Mouse (Mus musculus) splenic B cell, adult 2 months (primary cell): ENCODE results near the gene Prrg2.
A peak's percentile ranks its signal among the peaks of the same experiment; 100 is the strongest.

Experiments
- DNase-seq: peaks from one replicate; pipeline ENCODE4 v3.0.0-alpha.2; 2011; ENCODE audit warnings: low read depth, low spot score
- H3K27me3 ChIP-seq: 2 replicates; pipeline ENCODE4 v1.6.1; 2012; ENCODE audit warnings: mild to moderate bottlenecking, low read length, moderate library complexity, mixed read lengths; ENCODE audit not compliant: control insufficient read depth, poor library complexity, insufficient read depth, severe bottlenecking
- H3K36me3 ChIP-seq: 2 replicates; pipeline ENCODE4 v1.6.1; 2012; ENCODE audit warnings: mild to moderate bottlenecking, low read length, moderate library complexity, mixed read lengths; ENCODE audit not compliant: control insufficient read depth, poor library complexity, insufficient read depth, severe bottlenecking

The Prrg2 gene

DNA sequence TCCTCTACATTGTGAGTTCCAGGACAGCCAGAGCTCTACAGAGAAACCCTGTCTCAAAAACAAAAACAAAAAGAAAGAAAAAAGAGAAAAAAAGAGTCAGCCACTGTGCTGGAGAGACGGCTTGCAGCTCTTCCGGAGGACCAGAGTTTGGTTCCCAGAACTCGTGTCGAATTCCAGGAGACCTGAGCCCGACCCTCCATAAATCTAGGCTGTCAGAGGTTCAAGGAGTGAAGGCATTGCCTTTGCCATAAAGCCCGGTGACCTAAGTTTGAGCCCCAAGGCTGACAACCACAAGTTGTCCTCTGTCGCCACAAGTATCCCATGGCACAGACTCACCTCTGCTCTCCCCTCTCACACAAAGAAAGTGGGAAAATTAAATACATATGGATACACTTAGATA lies 31.6 kb upstream of the Prrg2 start:
- Histone ChIP-seq H3K36me3 (no peaks in the 10 kb centered on the region), H3K27me3 (no peaks in the 10 kb centered on the region)
- DNase-seq = no peak

DNA sequence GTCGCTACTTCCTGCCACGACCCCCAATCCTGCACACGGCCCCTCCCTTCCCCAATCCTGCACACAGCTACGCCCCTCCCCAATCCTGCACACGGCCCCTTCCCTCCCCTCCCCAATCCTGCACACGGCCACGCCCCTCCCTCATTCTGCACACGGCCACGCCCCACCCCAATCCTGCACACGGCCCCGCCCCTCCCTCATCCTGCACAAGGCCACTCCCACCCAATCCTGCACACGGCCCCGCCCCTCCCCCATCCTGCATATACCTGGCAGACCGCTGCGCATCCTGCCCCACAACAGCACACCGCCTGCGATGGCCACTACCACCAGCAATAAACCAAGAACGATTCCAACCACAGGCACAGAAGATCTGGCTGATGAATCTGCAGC lies 31.0 kb upstream of the Prrg2 start:
- H3K36me3 ChIP-seq = no peaks in the 10 kb centered on the region
- DNase-seq = no peak

DNA sequence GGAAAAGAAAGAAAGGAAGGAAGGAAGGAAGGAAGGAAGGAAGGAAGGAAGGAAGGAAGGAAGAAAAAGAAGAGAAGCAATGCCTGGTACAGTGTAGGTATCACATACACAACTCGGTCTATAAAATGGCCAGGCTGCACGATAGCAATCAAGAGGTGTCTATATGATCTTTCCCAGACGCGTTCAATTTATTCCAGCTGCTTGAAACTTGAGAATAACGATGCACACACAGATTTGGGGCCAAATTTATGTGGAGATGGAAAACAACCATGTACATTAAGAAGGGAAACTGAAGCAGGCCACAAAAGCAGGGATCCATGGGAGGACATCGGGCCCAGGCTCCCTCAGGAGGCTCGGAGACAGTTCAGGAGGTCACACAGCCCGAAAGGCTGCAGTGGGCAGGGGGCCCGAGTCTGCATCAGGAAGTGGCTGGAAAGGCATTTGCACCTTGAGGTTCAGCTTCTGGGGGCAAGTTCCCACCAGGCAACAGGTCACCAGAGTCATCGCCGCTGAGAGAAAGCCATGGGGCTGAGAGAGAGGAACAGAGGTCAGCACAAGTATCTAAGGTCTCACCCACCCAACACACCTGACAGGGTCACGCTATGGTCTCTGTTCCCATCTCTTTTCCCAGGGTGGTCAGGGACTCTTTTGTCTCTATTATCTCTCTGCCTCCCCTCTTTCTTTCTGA lies 30.5 kb upstream of the Prrg2 start:
- DNase-seq = no peak
- Histone ChIP-seq H3K36me3 (no peaks in the 10 kb centered on the region), H3K27me3 (no peaks in the 10 kb centered on the region)

More for the DNA sequence above, 31.0 kb upstream of the Prrg2 start:
- H3K27me3 ChIP-seq = no peaks in the 10 kb centered on the region

- peak; percentile 40 for DNase-seq
These were observed 29.6 kb upstream of the Prrg2 start, which contains the start of gene Rcn3 for GRCm38 (mm10) chr7:45092048-45092447. Gene Rcn3 (minus strand): TSS chr7:45092221.

DNA sequence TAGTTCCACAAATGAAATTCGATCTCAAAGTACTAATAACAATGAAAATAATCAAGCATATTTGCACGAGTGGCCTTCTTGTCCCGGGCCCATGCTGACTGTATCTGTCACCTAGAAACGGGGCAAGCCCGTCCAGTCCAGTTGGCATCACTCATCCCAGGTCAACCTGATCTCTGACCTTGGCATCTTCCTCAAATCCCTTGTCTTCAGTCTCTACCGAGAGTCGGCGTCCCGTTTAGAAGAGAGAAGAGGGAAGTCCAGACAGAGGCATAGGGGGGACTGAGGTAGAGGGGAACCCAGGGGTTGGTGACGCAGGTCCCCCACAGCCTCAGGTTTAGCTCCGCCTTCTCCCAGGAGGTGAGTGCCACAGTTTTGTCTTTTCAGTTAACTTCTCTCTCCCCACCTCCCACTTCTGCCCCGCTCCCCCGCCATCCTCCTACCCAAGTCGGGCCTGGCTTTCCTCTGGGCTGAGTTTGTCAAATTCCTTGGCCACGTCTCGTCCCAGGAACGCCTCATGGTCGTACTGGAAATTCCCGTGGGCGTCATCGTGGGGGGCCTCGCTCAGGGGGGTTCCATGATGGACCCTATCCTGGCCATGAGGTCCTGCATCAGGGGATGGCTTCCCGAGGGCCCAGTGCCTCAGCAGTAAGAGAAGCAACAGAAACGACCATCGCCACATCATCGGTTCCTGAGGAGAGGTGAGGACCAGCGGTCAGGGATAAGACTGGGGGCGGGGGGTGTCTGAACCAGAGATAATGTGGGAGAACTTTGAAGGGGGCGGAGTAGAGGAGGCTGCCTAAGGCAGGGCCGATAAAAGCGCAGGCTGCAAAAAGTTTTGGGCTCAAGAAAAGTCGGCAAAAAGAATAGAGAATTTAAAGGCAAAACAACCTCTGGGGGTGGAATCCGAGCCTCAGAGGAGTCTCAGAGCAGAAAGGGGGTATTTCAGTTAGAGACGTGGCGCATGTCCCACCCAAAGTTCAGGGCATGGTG lies 28.8 kb upstream of the Prrg2 start:
- peak; percentile 64 for DNase-seq
- H3K27me3 ChIP-seq = no peaks in the 10 kb centered on the region
- H3K36me3 ChIP-seq = no peaks in the 10 kb centered on the region

More at GRCm38 (mm10) chr7:45092048-45092447, 29.6 kb upstream of the Prrg2 start, which contains the start of gene Rcn3:
- no peaks in the 10 kb centered on the region for H3K36me3 ChIP-seq
- H3K27me3 ChIP-seq = no peaks in the 10 kb centered on the region

GRCm38 (mm10) chr7:45090251-45090977 lies 27.9 kb upstream of the Prrg2 start:
- no peaks in the 10 kb centered on the region for H3K27me3 ChIP-seq
- DNase-seq = peak; percentile 50
- H3K36me3 ChIP-seq = no peaks in the 10 kb centered on the region

GRCm38 (mm10) chr7:45088597-45088996 lies 26.1 kb upstream of the Prrg2 start:
- H3K27me3 ChIP-seq = no peaks in the 10 kb centered on the region
- DNase-seq = no peak
- H3K36me3 ChIP-seq = no peaks in the 10 kb centered on the region

GRCm38 (mm10) chr7:45086084-45086483 lies 23.6 kb upstream of the Prrg2 start:
- no peaks in the 10 kb centered on the region for H3K36me3 ChIP-seq
- H3K27me3 ChIP-seq = no peaks in the 10 kb centered on the region
- DNase-seq = no peak

DNA sequence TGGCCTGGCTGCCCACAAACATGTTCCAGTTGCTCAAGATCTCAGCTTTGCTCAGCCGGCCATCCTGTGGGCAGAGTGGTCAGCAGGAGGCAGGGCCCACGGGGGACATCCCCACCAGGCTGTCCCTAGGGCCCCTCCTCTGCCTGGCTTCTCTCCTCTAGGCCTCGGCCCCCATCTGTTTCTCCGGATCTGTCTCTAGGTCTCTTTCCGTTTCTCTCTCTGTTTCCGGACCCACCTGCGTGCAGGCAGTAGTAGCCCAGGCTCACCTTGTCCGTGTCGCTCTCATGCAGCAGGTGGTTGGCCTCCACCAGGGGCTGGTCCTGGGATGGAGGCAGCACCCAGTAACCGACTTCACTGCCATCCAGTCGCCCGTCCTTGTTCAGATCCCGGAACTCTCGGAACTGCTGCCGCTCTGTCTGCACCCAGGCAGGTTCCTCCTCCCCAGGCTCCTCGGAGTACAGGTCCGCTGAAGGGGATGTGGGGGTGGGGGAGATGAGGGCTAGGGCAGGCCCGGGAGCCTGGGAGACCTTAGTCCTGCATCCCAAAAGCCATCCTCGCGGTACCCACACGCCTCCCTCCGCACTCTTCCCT lies 20.9 kb upstream of the Prrg2 start:
- H3K27me3 ChIP-seq = no peaks in the 10 kb centered on the region
- DNase-seq = no peak
- H3K36me3 ChIP-seq = no peaks in the 10 kb centered on the region

DNA sequence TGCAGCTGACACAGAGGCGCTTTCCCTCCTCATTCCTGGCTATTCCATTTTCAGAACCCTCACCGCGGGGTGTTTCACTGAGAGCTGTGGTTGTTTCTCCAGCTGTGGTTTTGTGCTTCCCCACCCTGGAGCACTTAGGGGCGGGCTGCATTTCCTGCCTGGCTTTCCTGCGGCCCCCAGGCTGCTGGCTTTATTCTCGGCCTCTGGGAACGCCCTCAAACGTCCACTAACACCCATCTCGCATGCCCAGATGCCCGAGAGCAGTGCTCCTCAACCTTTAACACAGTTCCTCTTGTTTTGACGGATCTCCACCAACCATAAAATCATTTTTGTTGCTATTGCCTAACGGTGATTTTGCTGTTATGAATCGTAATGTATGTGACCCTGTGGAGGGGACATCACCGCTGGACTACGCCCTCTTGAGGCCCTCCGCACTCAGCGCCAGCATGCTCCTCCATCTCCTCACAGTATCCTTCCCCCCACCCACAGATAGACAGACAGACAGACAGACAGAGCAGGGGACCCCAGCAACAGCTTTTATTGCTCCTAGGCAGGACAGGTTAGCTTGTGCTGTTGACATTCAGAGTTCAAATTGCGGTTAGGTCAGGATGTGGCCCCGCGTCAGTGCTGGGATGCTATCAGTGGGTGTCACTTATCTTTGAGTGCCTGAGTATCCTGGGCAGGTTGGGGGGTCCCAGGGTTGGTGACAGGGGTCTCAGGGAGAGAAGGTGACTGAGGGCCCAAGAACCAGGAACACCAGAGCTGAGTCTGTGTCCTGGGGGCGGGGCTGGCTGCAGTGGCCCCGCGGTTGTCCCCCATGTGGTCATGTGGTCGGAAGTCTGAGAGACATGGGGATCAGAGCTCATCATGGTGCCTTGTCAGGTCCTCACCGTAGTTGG lies 20.2 kb upstream of the Prrg2 start:
- DNase-seq = peak; percentile 63
- Histone ChIP-seq H3K27me3 (no peaks in the 10 kb centered on the region), H3K36me3 (no peaks in the 10 kb centered on the region)

- H3K27me3 ChIP-seq = no peaks in the 10 kb centered on the region
- DNase-seq = no peak
- H3K36me3 ChIP-seq = peaks cover 9% of the 10 kb centered on the region
These were observed 18.5 kb upstream of the Prrg2 start for GRCm38 (mm10) chr7:45081016-45081415.

DNA sequence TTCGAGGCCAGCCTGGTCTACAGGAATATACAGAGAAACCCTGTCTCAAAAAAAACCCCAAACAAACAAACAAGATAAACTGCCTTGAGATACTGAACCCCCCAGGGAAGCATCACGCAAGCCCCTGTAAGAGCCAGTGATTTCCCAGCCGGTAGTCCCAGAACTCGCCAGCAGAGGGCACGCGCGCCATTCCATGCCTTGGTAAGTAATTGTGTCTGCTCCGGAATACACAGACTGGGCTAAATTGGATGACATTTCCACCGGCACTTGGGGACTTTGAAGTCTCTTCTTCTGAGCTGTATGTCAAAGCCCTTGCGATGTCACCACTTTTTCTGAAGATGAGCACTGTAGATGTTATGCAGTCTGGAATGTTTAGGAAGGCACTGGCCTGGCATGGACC lies 17.4 kb upstream of the Prrg2 start:
- DNase-seq = peak; percentile 93
- H3K36me3 ChIP-seq = peaks cover 9% of the 10 kb centered on the region
- H3K27me3 ChIP-seq = no peaks in the 10 kb centered on the region

DNA sequence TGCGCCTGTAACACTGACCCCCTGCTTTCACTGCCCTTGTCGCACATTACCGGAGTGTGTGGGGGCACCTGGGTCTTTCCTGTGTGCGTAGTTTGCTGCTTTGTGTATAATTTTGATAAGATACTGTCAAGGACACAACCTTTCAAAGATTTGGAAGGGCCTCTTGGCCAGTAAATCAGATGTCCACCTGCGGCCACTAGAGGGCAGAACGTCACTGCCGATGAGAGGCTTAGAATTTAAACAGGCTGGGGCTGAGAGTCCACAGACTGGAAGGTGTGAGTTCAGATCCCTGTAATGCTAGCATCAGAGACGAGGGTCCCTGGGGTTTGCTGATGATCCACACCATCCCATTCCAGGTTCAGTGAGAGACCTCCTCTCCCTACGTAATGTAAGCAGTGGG lies 16.0 kb upstream of the Prrg2 start:
- no peaks in the 10 kb centered on the region for H3K27me3 ChIP-seq
- H3K36me3 ChIP-seq = peaks cover 9% of the 10 kb centered on the region
- DNase-seq = peak; percentile 87
